Mouse (Mus musculus): Measurements from ENCODE around the gene Sptb.
A peak's percentile ranks its signal among the peaks of the same experiment; 100 is the strongest.

The Sptb gene

DNA sequence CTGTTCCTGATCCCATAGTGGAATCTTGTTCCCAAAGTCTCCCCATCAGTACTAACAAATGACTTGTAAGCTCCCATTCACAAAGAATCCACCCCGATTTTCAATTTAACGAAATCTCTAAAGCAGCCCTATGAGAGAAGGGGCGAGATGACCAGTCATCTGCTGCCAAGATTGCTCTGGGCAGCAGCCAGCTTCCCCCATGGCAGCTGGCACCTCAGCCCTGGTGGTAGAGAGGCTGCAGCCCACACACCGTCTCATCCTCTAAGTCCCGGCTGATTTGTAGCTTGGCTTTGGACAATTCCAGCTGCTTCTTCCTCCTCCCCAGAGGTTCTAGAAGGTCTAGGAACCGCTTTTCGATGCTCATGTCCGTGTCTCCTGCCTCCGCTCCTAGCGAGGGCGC lies 102.1 kb downstream of the Sptb start:
- no peak for DNase-seq (ENCODE audit: low read depth, low spot score)

DNA sequence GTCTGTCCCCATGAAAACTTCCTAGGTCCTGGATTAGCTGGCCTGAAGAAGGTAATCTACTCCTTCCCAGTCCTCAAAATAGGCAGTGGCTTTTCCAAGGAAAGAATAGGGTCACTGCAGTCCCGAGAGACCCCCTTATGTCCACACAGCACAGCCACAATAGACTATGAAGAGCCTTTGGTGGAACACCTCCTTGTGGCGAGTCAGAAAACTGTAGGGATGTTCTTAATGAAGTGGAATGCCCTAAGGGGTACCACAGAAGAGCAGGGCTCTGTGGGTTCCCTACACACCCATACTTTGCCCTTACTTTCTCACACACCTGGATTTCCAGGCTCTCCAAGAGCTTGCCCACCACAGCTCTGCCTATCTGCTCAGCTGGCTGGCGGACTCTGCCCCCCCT lies 104.5 kb downstream of the Sptb start:
- DNase-seq (ENCODE audit: low read depth, low spot score): no peak

- no peak for DNase-seq (ENCODE audit: low read depth, low spot score)
These were observed 105.8 kb downstream of the Sptb start for GRCm38 (mm10) chr12:76604546-76604945.

GRCm38 (mm10) chr12:76603779-76604178 lies 106.6 kb downstream of the Sptb start:
- no peak for DNase-seq (ENCODE audit: low read depth, low spot score)

- DNase-seq (ENCODE audit: low read depth, low spot score): no peak
These were observed 112.0 kb downstream of the Sptb start for GRCm38 (mm10) chr12:76598196-76598928.

GRCm38 (mm10) chr12:76597577-76598100 lies 112.7 kb downstream of the Sptb start:
- no peak for DNase-seq (ENCODE audit: low read depth, low spot score)

- DNase-seq (ENCODE audit: low read depth, low spot score): peak; percentile 61
These were observed 113.9 kb downstream of the Sptb start for GRCm38 (mm10) chr12:76596292-76597023.

DNA sequence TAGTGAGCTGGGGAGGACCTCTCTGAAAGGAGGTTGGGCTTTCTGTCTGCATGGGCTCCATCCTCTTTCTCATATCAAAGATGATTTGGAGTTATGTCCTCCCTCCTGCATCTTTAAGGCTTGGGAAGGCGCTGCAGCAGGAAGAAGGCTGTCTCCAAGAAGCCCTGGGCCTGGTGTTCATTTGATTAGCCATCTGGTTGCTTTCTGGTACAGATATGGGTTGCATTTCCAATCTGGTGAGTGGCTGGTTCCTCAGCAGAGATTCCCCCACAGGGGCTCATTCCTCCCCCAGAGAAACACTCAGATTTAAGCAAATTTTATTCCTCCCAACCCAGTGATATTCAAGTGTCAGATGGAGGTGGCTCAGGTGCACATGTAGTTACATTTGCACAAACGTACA lies 114.5 kb downstream of the Sptb start:
- no peak for DNase-seq (ENCODE audit: low read depth, low spot score)

- DNase-seq (ENCODE audit: low read depth, low spot score): no peak
These were observed 115.8 kb downstream of the Sptb start for GRCm38 (mm10) chr12:76594556-76594955.

- DNase-seq (ENCODE audit: low read depth, low spot score): no peak
These were observed 116.5 kb downstream of the Sptb start for GRCm38 (mm10) chr12:76593839-76594322.

GRCm38 (mm10) chr12:76593254-76593653 lies 117.1 kb downstream of the Sptb start:
- DNase-seq (ENCODE audit: low read depth, low spot score): no peak

DNA sequence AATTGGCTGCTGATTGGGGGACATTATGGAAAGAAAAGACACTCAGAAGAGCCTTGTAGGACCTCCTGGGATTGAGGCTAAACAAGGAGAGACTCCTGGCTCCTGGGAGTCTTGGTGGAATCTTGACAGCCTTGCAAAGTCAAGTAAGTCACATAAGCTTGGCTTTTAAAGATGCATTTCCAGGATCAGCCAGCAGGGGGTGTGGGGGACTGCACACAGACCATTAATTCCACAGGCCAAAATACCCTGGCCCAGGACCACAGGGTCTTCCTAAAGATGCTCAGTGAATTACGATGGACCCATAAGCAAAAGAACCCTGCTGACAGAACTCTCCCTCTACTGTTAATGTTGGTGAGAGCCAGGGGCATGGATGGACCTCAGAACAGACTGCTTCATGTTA lies 118.1 kb downstream of the Sptb start:
- DNase-seq (ENCODE audit: low read depth, low spot score): peak; percentile 66

DNA sequence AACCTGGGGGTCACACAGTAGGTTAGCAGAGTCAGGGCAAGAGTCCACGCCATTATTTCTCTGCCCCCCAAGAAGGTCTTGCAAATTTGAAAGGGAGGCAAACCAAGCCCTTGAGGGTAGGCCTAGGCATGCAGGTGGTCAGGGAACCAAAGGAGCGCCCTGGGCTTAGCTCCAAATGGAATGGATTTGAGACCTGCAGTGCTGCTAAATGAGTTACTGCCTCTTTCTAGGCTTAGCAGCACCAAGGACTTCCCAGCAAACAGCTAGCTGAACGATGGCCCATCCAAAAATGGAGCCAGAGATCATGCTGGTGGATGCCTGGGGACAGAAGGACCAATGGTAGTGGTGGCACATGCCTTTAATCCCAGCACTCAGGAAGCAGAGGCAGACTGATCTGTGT lies 119.3 kb downstream of the Sptb start:
- DNase-seq (ENCODE audit: low read depth, low spot score): no peak

- no peak for DNase-seq (ENCODE audit: low read depth, low spot score)
These were observed 120.8 kb downstream of the Sptb start for GRCm38 (mm10) chr12:76589531-76589930.

DNA sequence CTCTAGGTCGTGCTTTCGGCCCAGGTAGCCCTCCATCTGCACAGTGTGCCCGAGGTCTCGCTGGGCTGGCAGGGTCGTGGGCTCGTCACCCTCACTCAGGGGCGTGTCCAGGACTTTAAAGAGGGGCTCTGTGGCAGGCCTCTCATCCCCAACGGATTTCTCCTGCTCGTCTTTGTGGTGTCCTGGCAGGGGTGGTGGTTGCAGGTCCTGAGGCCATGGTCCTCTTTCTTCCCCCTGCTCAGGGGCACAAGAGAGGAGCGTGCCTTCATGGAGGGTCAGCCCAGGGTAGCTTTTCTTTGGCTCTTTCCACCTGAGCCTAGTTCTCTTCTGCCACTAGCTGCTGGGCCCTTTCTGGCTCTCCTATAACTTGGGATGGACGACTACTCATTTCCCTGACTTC lies 123.0 kb downstream of the Sptb start:
- no peak for DNase-seq (ENCODE audit: low read depth, low spot score)

DNA sequence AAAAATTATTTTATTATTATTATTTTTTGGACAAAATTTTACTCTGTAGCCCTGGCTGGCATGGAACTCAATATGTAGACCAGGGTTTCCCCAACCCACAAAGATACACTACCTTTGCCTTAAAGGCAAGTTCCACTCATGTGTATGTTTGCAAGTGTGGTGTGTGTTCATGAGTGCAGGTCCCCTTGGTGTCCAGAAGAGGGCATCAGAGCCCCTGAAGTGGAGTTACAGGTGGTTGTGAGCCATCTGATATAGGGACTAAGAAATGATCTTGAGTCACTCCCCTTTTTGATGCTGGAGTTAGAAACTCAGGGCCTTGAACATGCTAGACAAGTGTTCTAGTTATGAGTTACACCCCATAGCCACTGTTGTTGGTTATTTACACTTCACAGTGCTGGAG lies 125.3 kb downstream of the Sptb start:
- peak; percentile 22 for DNase-seq (ENCODE audit: low read depth, low spot score)

DNA sequence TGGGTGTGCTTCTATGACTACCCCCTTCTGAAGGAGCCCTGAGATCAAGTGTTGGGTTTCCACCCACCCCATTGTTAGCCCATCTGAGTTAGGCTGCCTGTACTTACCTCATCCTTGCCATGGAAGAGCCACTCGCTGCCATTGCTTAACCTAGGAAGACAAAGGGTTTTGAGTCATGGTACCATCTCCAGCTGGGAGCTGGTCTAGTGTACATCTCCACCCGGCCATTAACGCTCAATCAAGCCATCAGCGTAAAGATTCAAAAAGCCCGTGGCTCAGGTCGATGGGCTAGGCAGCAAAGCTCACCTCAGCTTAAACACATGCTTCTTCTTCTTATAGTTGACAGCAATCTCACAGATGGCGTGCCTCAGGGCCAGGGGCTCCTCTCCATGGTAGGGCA lies 126.9 kb downstream of the Sptb start:
- no peak for DNase-seq (ENCODE audit: low read depth, low spot score)

DNA sequence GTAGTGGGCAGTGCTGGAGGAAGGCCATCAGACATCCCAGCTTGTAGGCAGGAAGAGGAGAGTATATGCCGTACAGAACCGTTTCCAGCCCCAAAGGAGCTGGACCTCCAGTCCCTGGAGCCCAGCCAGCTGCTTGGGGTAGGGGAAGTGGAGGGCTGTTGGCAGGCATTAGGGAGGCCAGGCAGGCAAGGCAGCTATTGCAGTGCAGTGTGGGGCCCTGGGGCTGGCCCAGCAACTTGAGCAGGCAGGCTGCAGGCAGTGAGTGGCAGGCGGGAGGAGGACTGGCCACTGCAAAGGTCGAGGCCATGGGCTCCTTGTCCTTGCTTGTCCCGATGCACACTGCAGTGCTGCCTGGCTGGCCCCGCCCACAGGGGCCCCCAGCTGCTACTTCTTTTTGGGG lies 127.5 kb downstream of the Sptb start:
- DNase-seq (ENCODE audit: low read depth, low spot score): no peak

DNA sequence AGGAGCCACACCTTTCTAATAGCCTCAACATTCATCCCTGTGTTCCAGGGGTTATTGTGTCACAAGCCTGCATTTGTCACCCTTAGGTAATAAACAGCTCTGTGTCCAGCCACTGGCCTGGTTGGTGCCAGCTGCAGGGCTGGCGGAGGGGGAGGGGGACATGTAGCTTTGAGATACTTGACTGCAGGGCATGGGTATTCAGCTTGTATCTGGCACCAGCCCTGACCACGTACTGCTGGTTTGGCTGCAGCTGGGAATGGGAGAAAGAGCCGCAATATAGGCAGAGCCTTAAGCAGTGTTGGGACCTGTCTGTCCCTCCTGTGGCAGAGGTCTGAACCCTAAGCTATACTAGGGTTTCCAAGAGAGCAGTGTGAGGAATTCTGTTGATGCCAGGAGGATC lies 128.2 kb downstream of the Sptb start:
- DNase-seq (ENCODE audit: low read depth, low spot score): no peak

GRCm38 (mm10) chr12:76579806-76580205 lies 130.5 kb downstream of the Sptb start:
- no peak for DNase-seq (ENCODE audit: low read depth, low spot score)

GRCm38 (mm10) chr12:76578465-76578864 lies 131.9 kb downstream of the Sptb start:
- DNase-seq (ENCODE audit: low read depth, low spot score): no peak

DNA sequence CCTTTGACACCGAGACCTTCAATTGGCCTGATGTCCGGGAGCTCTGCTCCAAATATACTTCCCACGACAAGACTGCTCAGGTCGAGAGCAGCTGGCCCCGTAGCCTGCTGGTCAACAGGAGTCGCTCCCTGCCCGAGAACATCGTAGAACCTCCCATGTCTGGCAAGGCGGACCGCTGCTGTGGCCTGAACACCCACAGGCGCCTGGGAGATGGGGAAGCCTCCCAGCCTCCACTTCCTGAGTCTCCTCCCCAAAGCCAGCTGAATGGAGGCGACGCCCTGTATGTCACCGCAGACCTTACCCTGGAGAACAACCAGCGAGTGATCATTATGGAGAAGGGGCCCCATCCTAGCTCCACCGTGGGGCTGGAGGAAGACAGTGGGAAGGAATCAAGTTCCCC lies 132.5 kb downstream of the Sptb start:
- DNase-seq (ENCODE audit: low read depth, low spot score): no peak

DNA sequence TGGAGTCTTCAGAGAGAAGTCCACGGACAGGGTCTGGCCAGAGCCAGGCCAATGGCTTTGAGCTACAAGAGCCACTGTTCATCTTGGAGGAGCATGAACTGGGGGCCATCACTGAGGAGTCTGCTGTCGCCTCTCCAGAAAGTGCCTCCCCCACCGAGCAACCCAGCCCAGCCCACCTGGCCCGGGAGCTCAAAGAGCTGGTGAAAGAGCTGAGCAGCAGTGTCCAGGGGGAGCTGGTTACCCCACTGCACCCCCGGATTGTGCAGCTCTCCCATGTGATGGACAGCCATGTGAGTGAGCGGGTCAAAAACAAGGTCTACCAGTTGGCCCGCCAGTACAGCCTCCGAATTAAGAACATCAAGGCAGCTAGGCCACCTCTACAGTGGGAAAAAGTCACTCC lies 133.5 kb downstream of the Sptb start:
- DNase-seq (ENCODE audit: low read depth, low spot score): no peak

All from A20 (cell line).